Mouse (Mus musculus): Measurements from ENCODE around the gene AI481877.

DNA sequence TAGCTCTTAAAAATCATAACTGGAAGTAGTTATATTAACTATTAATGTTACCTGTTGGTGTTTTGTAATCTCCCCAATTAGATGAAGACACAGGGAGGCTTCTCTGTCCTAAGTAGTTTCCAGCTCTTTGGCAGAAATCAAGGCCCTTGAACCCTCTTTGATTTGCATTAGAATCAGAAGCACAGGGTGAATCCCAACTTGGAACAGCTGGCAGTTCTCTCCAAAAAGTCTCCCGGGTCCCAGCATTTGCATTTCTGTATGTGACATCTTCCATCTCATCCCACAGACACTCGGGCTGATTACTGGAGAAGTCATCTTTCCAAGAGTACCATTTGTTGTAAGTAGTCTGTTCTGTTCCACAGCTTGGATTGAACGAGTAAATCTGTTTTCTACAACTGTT, 91.6 kb downstream of the AI481877 start:
- no peak for TF ChIP-seq CTCF (IDR thresholded peaks at IDR 0.05)
- no peak for TF ChIP-seq EP300 (IDR thresholded peaks at IDR 0.05)

All from lung, postnatal 0 days (tissue).